Mouse (Mus musculus) layer of hippocampus, adult 6 months (tissue): ENCODE data around the gene Sash1. TPM values are rescaled to one million over a fixed set of nuclear protein-coding genes. Genes with fewer than 3 reads are reported as not detected.

Source experiments
- long read RNA-seq, 2 experiments: library from polyadenylated mRNA; unstranded; transcript quantifications; one replicate each; pipeline ENCODE4 v2.0.0; 2019 to 2020
- polyA plus RNA-seq: library from polyadenylated mRNA; unstranded; fragments of <200 nt; fragmentation: Nextera tagmentation; gene quantifications from 2 replicates; pipeline ENCODE4 v1.2.3, GENCODE M21; 2021

The Sash1 gene
- 7.1 and 7.2 TPM in 2 replicates for polyA plus RNA-seq
- long read RNA-seq, experiment 1, partial matches to known transcripts = 7 of 11 reads
- long read RNA-seq, experiment 1, other reads (novel, unspliced or antisense) = 3 of 11 reads
- long read RNA-seq, experiment 2, partial matches to known transcripts = 1 of 4 reads
- long read RNA-seq, experiment 2, other reads (novel, unspliced or antisense) = 3 of 4 reads

GRCm38 (mm10) chr10:8885630-8886527 lies at the start of gene Sash1:
Sash1 (minus strand) TSS chr10:8886070.

